Mouse (Mus musculus) CH12.LX (cell line): ENCODE results near the gene Fbxo44.

ENCODE experiments used
- CTCF ChIP-seq, 2 experiments: IDR thresholded peaks in 1 of 2; conservative IDR thresholded peaks in 1 of 2; 2 replicates each; pipeline ENCODE4 v1.5.1; 2011 to 2012; ENCODE audit warnings: low read depth in 2 of 2, low read length in 2 of 2, improper control_type of control experiment in 1 of 2, inconsistent platforms in 1 of 2, mild to moderate bottlenecking in 1 of 2, moderate library complexity in 1 of 2
- E2F4 ChIP-seq: IDR thresholded peaks from 2 replicates; pipeline ENCODE4 v1.6.1; 2011; ENCODE audit warnings: low read depth, low read length, improper control_type of control experiment; ENCODE audit not compliant: insufficient replicate concordance
- GABPA ChIP-seq: IDR thresholded peaks from 2 replicates; pipeline ENCODE4 v1.6.1; 2012; ENCODE audit warnings: low read depth, low read length, improper control_type of control experiment, inconsistent platforms; ENCODE audit not compliant: insufficient replicate concordance
- MAX ChIP-seq: IDR thresholded peaks from 2 replicates; pipeline ENCODE4 v1.6.1; 2011; ENCODE audit warnings: low read length, improper control_type of control experiment
- POLR2A ChIP-seq: IDR thresholded peaks from 2 replicates; pipeline ENCODE4 v1.6.1; 2011; ENCODE audit warnings: low read depth, mild to moderate bottlenecking, improper control_type of control experiment, low read length
- POLR2AphosphoS2 ChIP-seq: IDR thresholded peaks from 2 replicates; pipeline ENCODE4 v1.6.1; 2011; ENCODE audit warnings: low read depth, low read length, improper control_type of control experiment
- SMC3 ChIP-seq: IDR thresholded peaks from 2 replicates; pipeline ENCODE4 v1.6.1; 2011; ENCODE audit warnings: low read depth, low read length, improper control_type of control experiment
- TBP ChIP-seq: conservative IDR thresholded peaks from 2 replicates; pipeline ENCODE4 v1.6.1; 2011; ENCODE audit warnings: low read depth, low read length, improper control_type of control experiment
- ZNF384 ChIP-seq: IDR thresholded peaks from 2 replicates; pipeline ENCODE4 v1.6.1; 2012; ENCODE audit warnings: low read depth, low read length, improper control_type of control experiment, inconsistent platforms

DNA sequence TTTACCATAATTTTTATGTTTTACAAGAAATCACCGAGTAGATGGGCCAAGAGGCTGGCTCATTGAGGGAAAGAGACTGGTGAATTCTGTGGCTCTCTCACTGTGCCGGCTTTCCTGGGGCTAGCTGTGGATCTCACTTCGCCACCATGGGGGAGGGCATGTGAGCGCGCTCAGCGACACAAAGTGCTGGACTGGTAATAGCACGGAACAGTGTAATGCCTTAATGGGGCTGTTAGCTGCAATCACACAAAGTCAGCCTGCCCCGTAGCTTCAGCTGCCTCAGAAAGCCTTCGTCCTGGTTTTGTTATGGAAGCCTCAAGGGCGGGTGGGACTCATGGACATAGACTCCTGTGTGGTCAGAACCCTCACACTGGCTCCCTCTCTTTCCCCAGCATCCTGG lies 38.4 kb upstream of the Fbxo44 start:
- no peak for TF ChIP-seq MAX
- TF ChIP-seq CTCF (conservative IDR thresholded peaks at IDR 0.05 in 1 of 2, IDR thresholded peaks at IDR 0.05 in 1 of 2; ENCODE audit: low read depth in 2 of 2, low read length in 2 of 2), result no peak
- no peak for TF ChIP-seq GABPA
- no peak for TF ChIP-seq POLR2A
- TF ChIP-seq E2F4, result no peak
- no peak for TF ChIP-seq TBP
- no peak for TF ChIP-seq SMC3
- no peak for TF ChIP-seq ZNF384
- no peak for TF ChIP-seq POLR2AphosphoS2
